Mouse (Mus musculus): ENCODE results near the gene 9130409I23Rik. TPM values are rescaled to one million over a fixed set of nuclear protein-coding genes. Genes with fewer than 3 reads are reported as not detected.

The 9130409I23Rik gene
- 0.12 TPM in 1 of 2 replicates, not detected in the other for polyA plus RNA-seq (2016; fragmentation: Nextera tagmentation; extraction: Ambion mirVana)

DNA sequence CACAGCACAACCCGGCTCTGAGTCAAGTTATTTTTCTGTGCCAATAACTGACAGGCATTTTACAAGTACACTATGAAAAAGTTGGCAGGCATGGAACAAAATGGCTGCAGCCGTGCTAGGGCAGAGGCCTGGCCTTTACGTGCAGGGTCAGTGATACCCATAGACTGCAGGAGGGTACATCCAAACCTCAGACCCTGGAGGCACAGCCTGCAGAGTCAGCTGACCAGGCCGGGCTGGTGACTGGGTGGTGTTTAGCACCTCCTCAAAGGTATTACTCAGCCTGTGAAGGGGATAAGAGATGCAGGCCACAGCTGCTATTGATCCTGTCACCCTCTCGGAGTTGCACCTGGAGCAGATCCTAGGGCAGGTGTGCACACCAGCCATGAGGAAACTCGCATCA lies at the start of gene 9130409I23Rik:
Gene 9130409I23Rik, plus strand, starts transcription at position 301 of the 400 bp plus-strand sequence.
- H3K9me3 ChIP-seq, result no peaks in the 10 kb centered on the region
- no peak for ATAC-seq (ENCODE audit: low FRiP score, low read depth)
- 85% methylated on average over 6 of the region's 6 CpGs for WGBS

DNA sequence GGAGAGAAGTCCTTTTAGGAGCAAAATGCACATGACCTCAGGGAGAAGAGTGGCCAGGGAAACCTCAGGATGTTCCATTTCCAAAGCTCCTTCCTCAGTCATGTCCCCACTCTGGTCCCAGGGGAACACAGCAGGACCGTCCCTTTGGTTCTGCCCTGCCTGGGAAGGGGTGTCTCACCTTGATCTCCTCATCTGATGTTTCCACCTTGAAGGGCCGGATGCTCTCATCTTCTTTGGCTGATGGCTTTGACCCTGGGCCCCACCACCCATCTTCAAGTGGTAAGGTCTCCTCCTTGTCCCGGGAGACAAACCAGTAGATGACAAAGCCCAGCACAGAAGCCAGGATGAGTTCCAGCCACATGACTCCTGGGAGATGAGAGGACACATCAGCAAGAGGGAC lies 49.4 kb upstream of the 9130409I23Rik start:
- peaks cover 3% of the 10 kb centered on the region; the same call in 1 of the 2 replicates for H3K4me1 ChIP-seq
- no peaks in the 10 kb centered on the region for H3K9me3 ChIP-seq
- H3K27ac ChIP-seq (replicated peaks), result no peak overlapping the region
- H3K4me2 ChIP-seq (replicated peaks), result no peak overlapping the region
- ATAC-seq (ENCODE audit: low FRiP score, low read depth), result no peak
- H3K4me3 ChIP-seq, result no peak overlapping the region
- H3K36me3 ChIP-seq, result no peaks in the 10 kb centered on the region
- no peaks in the 10 kb centered on the region for H3K27me3 ChIP-seq
- no peak overlapping the region for H3K9ac ChIP-seq (replicated peaks)
- 92% methylated on average over 3 of the region's 3 CpGs for WGBS

More for the DNA sequence above, at the start of gene 9130409I23Rik:
- H3K36me3 ChIP-seq, result no peaks in the 10 kb centered on the region
- no peak within 1 kb of the TSS for H3K9ac ChIP-seq (replicated peaks)
- H3K4me1 ChIP-seq, result no peaks in the 10 kb centered on the region
- H3K4me2 ChIP-seq (replicated peaks), result no peak within 1 kb of the TSS
- no peaks in the 10 kb centered on the region for H3K27me3 ChIP-seq
- no peak within 1 kb of the TSS for H3K4me3 ChIP-seq
- no peak within 1 kb of the TSS for H3K27ac ChIP-seq (replicated peaks)

DNA sequence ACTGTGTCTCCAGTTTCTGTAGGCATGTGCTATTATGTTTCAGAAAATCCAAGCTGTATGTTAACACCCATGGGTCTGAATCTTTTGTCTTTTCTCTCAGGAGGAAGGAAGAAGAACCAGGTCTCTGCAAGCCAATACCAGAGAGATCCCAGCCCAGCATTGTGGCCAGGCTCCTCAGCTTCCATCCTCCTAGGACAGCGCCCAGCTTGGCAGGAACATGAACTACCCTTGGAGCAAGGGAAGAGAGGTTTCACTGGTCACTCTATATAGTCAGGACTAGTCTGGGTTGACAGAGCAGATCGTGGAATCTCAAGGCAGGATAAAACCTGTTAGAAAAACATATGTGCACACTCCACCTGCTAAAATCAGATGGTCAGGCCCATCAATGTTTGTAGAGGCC lies 47.2 kb upstream of the 9130409I23Rik start:
- Histone ChIP-seq H3K4me3 (no peak overlapping the region), H3K36me3 (no peaks in the 10 kb centered on the region), H3K4me2 (replicated peaks) (no peak overlapping the region), H3K9ac (replicated peaks) (no peak overlapping the region), H3K27me3 (no peaks in the 10 kb centered on the region), H3K4me1 (peaks cover 3% of the 10 kb centered on the region; the same call in 1 of the 2 replicates), H3K27ac (replicated peaks) (no peak overlapping the region), H3K9me3 (no peaks in the 10 kb centered on the region)
- no peak for ATAC-seq (ENCODE audit: low FRiP score, low read depth)
- 79% methylated on average over 2 of the region's 2 CpGs for WGBS

DNA sequence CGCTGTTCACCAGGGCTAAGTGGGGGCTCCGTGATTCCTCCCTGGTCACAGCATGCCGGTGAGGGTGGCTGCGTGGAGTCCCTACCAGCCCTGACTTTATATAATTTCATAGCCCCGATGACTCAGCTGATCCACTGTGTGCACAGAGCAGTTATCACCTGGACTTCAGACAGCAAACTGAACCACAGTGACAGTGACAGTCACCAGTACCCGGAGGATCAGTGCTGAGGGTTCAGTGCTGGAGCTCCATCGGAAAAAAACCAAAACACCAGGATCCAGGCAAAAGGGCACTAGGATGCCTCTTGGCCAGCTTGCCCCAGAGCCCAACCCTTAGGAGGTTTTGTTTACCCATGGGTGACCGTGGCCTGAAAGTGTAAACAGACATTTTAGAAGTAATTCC lies 45.7 kb upstream of the 9130409I23Rik start:
- no peak overlapping the region for H3K4me3 ChIP-seq
- no peak overlapping the region for H3K9ac ChIP-seq (replicated peaks)
- no peak for ATAC-seq (ENCODE audit: low FRiP score, low read depth)
- 86% methylated on average over 8 of the region's 8 CpGs for WGBS
- no peaks in the 10 kb centered on the region for H3K36me3 ChIP-seq
- no peak overlapping the region for H3K27ac ChIP-seq (replicated peaks)
- H3K9me3 ChIP-seq, result no peaks in the 10 kb centered on the region
- peaks cover 3% of the 10 kb centered on the region; the same call in 1 of the 2 replicates for H3K4me1 ChIP-seq
- no peaks in the 10 kb centered on the region for H3K27me3 ChIP-seq
- H3K4me2 ChIP-seq (replicated peaks), result no peak overlapping the region

DNA sequence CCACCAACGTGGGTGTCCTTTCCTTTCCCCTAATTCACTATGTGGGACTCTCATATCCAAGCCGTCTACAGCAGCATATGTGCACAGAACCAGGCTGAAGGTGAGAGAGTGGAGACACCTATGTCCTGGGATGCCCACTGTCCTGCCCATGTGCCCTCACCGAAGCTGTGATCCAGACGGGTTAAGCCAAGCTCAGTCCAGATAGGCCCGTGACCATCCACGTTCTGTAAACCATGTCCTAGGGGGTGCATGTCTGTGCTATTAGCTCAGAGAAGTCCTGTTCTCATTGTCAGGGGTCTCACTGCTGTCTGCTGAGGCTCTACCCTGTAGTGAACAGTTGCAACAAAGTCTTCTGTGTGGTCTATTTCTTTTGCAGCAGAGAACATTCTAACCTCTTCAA lies 43.2 kb upstream of the 9130409I23Rik start:
- ATAC-seq (ENCODE audit: low FRiP score, low read depth), result no peak
- H3K9me3 ChIP-seq, result no peaks in the 10 kb centered on the region
- WGBS, result 90% methylated on average over 6 of the region's 6 CpGs
- H3K27me3 ChIP-seq, result no peaks in the 10 kb centered on the region
- no peaks in the 10 kb centered on the region for H3K36me3 ChIP-seq
- H3K27ac ChIP-seq (replicated peaks), result no peak overlapping the region
- no peak overlapping the region for H3K4me3 ChIP-seq
- H3K9ac ChIP-seq (replicated peaks), result no peak overlapping the region
- H3K4me1 ChIP-seq, result no peaks in the 10 kb centered on the region
- no peak overlapping the region for H3K4me2 ChIP-seq (replicated peaks)

DNA sequence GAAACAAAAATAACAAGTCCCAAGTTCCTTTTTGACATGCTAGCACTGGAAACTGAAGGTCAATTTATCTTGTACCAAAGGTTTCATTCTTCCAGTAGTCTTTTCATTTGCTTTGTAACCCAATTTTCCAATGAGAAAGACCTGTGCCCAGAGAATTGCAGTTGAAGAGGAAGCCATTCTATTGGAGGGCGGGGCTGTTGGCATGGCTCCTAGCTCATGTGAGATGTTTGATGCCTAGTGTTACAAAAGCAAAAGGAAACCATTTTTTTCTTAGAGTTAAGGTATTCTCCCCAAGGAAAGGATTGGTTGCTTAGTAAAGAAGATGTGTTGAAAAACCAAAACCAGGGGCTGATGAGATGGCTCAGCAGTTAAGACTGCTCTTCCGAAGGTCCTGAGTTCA lies 42.8 kb upstream of the 9130409I23Rik start:
- H3K4me3 ChIP-seq, result no peak overlapping the region
- H3K4me2 ChIP-seq (replicated peaks), result no peak overlapping the region
- no peak for ATAC-seq (ENCODE audit: low FRiP score, low read depth)
- H3K36me3 ChIP-seq, result no peaks in the 10 kb centered on the region
- no peak overlapping the region for H3K9ac ChIP-seq (replicated peaks)
- no peaks in the 10 kb centered on the region for H3K4me1 ChIP-seq
- H3K27ac ChIP-seq (replicated peaks), result no peak overlapping the region
- 98% methylated on average over 2 of the region's 2 CpGs for WGBS
- H3K27me3 ChIP-seq, result no peaks in the 10 kb centered on the region
- H3K9me3 ChIP-seq, result no peaks in the 10 kb centered on the region

DNA sequence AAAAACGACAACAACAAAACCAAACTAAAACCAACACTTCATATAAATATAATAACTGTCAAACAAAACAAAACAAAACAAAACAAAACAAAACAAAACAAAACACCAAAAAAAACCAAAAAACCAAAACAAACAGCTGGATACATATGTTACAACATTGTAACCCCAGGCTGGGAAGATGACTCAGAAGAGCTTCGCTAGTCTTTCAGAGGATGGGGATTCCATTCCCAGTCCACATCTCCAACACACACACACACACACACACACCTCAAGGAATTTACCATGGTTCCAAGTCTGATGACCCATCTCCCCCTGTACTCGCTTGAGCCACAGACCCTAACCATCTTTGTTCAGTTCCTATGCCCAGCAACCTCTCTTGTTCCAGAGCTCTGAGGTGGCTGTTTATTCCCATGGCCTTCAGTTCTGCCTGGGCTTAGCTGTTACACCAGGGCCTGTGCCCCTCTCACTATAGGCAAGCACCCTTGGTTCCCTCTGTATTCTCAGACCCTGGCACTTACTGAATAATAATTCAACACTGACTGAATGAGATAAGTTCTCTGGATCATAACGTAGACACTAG lies 41.9 kb upstream of the 9130409I23Rik start:
- Histone ChIP-seq H3K4me1 (no peaks in the 10 kb centered on the region), H3K27ac (replicated peaks) (no peak overlapping the region), H3K9me3 (no peaks in the 10 kb centered on the region), H3K4me2 (replicated peaks) (no peak overlapping the region), H3K36me3 (no peaks in the 10 kb centered on the region), H3K27me3 (no peaks in the 10 kb centered on the region), H3K4me3 (no peak overlapping the region), H3K9ac (replicated peaks) (no peak overlapping the region)
- 87% methylated on average over 4 of the region's 4 CpGs for WGBS
- no peak for ATAC-seq (ENCODE audit: low FRiP score, low read depth)

DNA sequence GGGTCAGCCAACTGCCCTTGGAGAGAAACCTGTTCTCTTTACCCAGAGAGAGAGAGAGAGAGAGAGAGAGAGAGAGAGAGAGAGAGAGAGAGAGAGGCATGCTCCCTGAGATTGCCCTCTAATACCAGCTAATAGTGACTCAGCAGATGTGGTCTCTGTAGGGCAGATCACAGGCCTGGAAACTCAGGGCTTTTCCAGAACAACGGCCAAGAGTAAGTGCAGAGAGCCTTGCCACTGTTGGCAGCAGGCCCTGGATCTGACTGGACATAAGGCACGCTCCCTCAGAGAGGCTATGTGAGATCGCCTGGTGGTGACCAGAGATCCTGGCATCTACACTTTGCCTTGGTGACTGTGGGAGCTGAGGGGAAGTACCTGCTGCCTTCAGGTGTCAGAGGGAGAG lies 41.3 kb upstream of the 9130409I23Rik start:
- no peaks in the 10 kb centered on the region for H3K9me3 ChIP-seq
- H3K4me3 ChIP-seq, result no peak overlapping the region
- no peaks in the 10 kb centered on the region for H3K27me3 ChIP-seq
- no peak overlapping the region for H3K9ac ChIP-seq (replicated peaks)
- no peaks in the 10 kb centered on the region for H3K4me1 ChIP-seq
- H3K4me2 ChIP-seq (replicated peaks), result no peak overlapping the region
- no peak overlapping the region for H3K27ac ChIP-seq (replicated peaks)
- no peak for ATAC-seq (ENCODE audit: low FRiP score, low read depth)
- 86% methylated on average over 3 of the region's 3 CpGs for WGBS
- no peaks in the 10 kb centered on the region for H3K36me3 ChIP-seq

DNA sequence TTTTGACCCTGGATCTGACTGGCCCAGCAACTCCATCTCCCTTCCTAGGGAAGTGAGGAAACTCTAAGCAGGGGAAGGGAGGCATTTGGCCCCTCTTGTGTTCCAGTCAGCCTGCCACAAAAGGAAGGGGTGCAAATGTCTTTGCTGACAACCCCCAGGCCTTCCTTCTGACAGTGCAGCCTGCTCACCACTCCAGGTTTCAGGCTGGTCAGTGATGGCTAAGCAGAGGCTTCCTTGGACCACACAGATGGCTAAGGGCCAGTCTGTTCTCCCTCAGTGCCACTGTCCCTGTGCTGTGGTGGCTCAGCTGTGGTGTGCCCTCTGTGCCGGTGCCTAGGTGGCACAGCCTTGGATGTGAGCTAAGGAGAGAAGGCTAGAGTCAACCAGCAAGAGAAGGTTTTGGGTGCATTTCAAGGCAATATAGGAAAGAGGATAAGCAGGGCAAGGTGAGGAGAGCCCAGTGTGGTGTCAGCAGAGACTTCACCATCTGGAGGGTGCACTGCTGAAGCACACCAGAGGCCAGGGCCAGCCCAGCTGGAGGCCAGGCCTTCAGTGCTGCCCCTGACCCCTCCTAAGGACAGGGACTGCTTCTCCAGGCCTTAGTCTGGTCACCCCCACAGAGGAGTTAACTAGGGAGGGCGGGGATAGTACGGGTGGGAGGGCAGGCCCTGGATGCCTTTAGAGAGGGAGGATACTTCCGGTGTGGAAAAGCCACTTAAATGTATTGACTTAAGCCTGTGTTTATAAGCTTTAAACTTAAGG lies 40.7 kb upstream of the 9130409I23Rik start:
- Histone ChIP-seq H3K4me3 (no peak overlapping the region), H3K36me3 (no peaks in the 10 kb centered on the region), H3K9ac (replicated peaks) (no peak overlapping the region), H3K27ac (replicated peaks) (no peak overlapping the region), H3K27me3 (peaks cover under 1% of the 10 kb centered on the region; the same call in 1 of the 2 replicates), H3K9me3 (no peaks in the 10 kb centered on the region), H3K4me1 (no peaks in the 10 kb centered on the region), H3K4me2 (replicated peaks) (no peak overlapping the region)
- no peak for ATAC-seq (ENCODE audit: low FRiP score, low read depth)
- 64% methylated on average over 4 of the region's 4 CpGs for WGBS

DNA sequence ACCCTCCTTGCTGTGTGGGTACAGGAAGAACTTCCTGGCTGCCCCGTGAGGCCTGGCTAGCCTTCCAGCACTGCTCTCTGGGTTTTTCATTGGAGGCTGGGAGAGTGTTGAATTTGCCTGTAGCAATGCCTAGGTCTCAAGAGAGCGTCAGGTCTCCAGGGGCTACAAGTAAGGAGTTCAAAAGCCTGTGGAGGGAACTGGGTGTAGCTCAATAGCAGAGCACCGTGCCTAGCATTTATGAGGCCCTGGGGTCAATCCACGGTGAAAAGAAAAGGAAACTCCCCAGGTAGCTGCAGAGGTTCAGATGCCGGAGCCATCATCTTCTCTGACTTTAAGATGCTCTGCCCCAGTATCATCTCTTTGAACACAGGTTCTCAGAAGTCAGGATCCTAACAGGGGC lies 39.4 kb upstream of the 9130409I23Rik start:
- WGBS, result 67% methylated on average over 5 of the region's 5 CpGs
- no peak for ATAC-seq (ENCODE audit: low FRiP score, low read depth)
- H3K9ac ChIP-seq (replicated peaks), result no peak overlapping the region
- no peak overlapping the region for H3K4me3 ChIP-seq
- no peak overlapping the region for H3K27ac ChIP-seq (replicated peaks)
- no peak overlapping the region for H3K4me2 ChIP-seq (replicated peaks)
- no peaks in the 10 kb centered on the region for H3K9me3 ChIP-seq
- no peaks in the 10 kb centered on the region for H3K36me3 ChIP-seq
- H3K27me3 ChIP-seq, result peaks cover 12% of the 10 kb centered on the region
- peaks cover 9% of the 10 kb centered on the region for H3K4me1 ChIP-seq

DNA sequence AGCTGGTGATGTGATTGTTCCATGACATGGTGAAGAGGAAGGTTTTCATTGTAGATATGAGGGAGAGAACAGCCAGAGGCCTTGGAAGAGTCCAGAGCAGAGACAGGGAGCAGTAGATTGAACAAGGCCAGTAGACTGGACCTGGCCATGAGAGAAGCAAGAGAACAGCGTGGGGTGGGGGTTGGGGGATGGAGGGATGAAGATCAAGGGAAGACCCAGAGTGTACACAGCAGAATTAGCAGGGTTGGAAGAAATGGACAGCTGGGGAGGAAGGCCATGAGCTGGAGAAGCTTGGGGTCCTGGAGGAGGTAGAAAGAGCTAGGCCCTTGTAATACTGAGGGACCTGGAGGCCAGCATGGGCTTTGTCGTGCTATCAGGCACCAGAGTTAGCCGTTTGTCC lies 38.6 kb upstream of the 9130409I23Rik start:
- peaks cover 17% of the 10 kb centered on the region for H3K4me1 ChIP-seq
- H3K9ac ChIP-seq (replicated peaks), result no peak overlapping the region
- H3K27ac ChIP-seq (replicated peaks), result no peak overlapping the region
- no peak for ATAC-seq (ENCODE audit: low FRiP score, low read depth)
- no peak overlapping the region for H3K4me3 ChIP-seq
- H3K27me3 ChIP-seq, result peaks cover 18% of the 10 kb centered on the region
- no peak overlapping the region for H3K4me2 ChIP-seq (replicated peaks)
- no peaks in the 10 kb centered on the region for H3K9me3 ChIP-seq
- 85% methylated on average over 3 of the region's 3 CpGs for WGBS
- no peaks in the 10 kb centered on the region for H3K36me3 ChIP-seq

DNA sequence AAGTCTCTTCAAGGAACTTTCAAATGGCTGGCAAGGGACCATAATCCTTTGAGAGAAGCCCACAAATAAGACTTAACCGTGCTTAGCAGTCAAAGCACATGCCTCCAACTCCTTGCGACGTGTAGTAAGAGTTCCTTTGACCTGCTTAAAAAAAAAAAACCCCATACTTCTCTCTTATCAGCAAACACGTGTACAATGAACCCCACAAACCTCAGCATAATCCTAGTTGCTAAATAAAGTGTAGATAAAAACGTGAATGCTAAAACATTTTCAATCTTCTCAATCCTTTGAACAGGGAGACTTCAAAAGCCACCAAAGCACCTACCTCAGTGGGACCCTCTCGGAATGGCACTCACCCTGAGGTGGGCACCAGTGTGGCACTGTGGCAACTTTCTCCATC lies 37.6 kb upstream of the 9130409I23Rik start:
- 74% methylated on average over 6 of the region's 6 CpGs for WGBS
- no peak for ATAC-seq (ENCODE audit: low FRiP score, low read depth)
- Histone ChIP-seq H3K9me3 (no peaks in the 10 kb centered on the region), H3K27ac (replicated peaks) (no peak overlapping the region), H3K4me1 (peaks cover 19% of the 10 kb centered on the region), H3K4me3 (no peak overlapping the region), H3K4me2 (replicated peaks) (no peak overlapping the region), H3K36me3 (no peaks in the 10 kb centered on the region), H3K9ac (replicated peaks) (no peak overlapping the region), H3K27me3 (peaks cover 29% of the 10 kb centered on the region)

All from midbrain, embryonic 12.5 days (tissue).